Mouse (Mus musculus) spleen, adult 2 months (tissue): Measurements from ENCODE around the gene Fyn.

ENCODE experiments used
- CTCF ChIP-seq: fragments of 200-500 bp; IDR thresholded peaks from 2 replicates; pipeline ENCODE4 v1.5.1; 2011; ENCODE audit warnings: mild to moderate bottlenecking, inconsistent platforms; ENCODE audit not compliant: insufficient read depth, insufficient read length, insufficient replicate concordance; ENCODE audit errors: extremely low read depth
- POLR2A ChIP-seq: fragments of 200-500 bp; IDR thresholded peaks from 2 replicates; pipeline ENCODE4 v1.6.1; 2011; ENCODE audit warnings: low read depth, low read length, inconsistent platforms

DNA sequence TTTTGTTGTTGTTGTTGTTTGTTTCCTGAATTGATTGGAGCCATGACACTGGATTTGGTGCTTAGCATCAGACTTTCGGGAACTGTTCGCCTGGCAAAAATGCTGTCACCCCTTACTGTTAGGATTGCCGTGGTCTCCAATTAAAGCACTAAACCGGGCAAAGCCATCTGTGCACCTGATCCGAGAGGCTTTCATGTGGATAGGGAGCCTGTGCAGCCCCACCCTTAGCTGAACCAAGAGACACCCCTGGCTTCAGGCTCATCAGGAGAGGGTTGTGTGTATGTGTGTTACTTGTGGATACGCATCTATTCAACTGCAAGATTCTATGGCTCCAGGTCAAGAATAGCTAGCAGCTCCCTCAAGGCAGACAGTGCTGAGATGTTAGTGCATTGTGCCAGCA, 207.8 kb downstream of the Fyn start:
- TF ChIP-seq CTCF (no peak), POLR2A (no peak)
